Mouse (Mus musculus): ENCODE data around the gene Ttn.

Ttn gene

GRCm38 (mm10) chr2:76820472-76820871, 161.9 kb downstream of the Ttn start:
- DNase-seq (ENCODE audit: low read depth): peak; percentile 73

GRCm38 (mm10) chr2:76817796-76818195, 164.6 kb downstream of the Ttn start:
- no peak for DNase-seq (ENCODE audit: low read depth)

- peak; percentile 51 for DNase-seq (ENCODE audit: low read depth)
These were observed 168.1 kb downstream of the Ttn start for GRCm38 (mm10) chr2:76814048-76814817.

GRCm38 (mm10) chr2:76811160-76811559, 171.2 kb downstream of the Ttn start:
- no peak for DNase-seq (ENCODE audit: low read depth)

GRCm38 (mm10) chr2:76808334-76808733, 174.0 kb downstream of the Ttn start:
- no peak for DNase-seq (ENCODE audit: low read depth)

GRCm38 (mm10) chr2:76807284-76807683, 175.1 kb downstream of the Ttn start:
- no peak for DNase-seq (ENCODE audit: low read depth)

GRCm38 (mm10) chr2:76806861-76807260, 175.5 kb downstream of the Ttn start:
- no peak for DNase-seq (ENCODE audit: low read depth)

GRCm38 (mm10) chr2:76806376-76806775, 176.0 kb downstream of the Ttn start:
- DNase-seq (ENCODE audit: low read depth): no peak

- DNase-seq (ENCODE audit: low read depth): no peak
These were observed 177.0 kb downstream of the Ttn start for GRCm38 (mm10) chr2:76805191-76805892.

GRCm38 (mm10) chr2:76784171-76784570, 198.2 kb downstream of the Ttn start:
- DNase-seq (ENCODE audit: low read depth): no peak

GRCm38 (mm10) chr2:76780792-76781191, 201.6 kb downstream of the Ttn start:
- DNase-seq (ENCODE audit: low read depth): no peak

- no peak for DNase-seq (ENCODE audit: low read depth)
These were observed 212.5 kb downstream of the Ttn start for GRCm38 (mm10) chr2:76769831-76770230.

GRCm38 (mm10) chr2:76767231-76767630, 215.1 kb downstream of the Ttn start:
- DNase-seq (ENCODE audit: low read depth): no peak

- no peak for DNase-seq (ENCODE audit: low read depth)
These were observed 217.8 kb downstream of the Ttn start for GRCm38 (mm10) chr2:76764526-76764925.

- DNase-seq (ENCODE audit: low read depth): no peak
These were observed 220.2 kb downstream of the Ttn start for GRCm38 (mm10) chr2:76762154-76762553.

GRCm38 (mm10) chr2:76756461-76756860, 225.9 kb downstream of the Ttn start:
- DNase-seq (ENCODE audit: low read depth): no peak

- DNase-seq (ENCODE audit: low read depth): no peak
These were observed 230.4 kb downstream of the Ttn start for GRCm38 (mm10) chr2:76751993-76752392.

GRCm38 (mm10) chr2:76749341-76750110, 232.8 kb downstream of the Ttn start:
- no peak for DNase-seq (ENCODE audit: low read depth)

GRCm38 (mm10) chr2:76748696-76749095, 233.7 kb downstream of the Ttn start:
- DNase-seq (ENCODE audit: low read depth): no peak

GRCm38 (mm10) chr2:76719650-76720049, 262.7 kb downstream of the Ttn start:
- no peak for DNase-seq (ENCODE audit: low read depth)

- peak; percentile 21 for DNase-seq (ENCODE audit: low read depth)
These were observed 267.4 kb downstream of the Ttn start for GRCm38 (mm10) chr2:76714984-76715383.

GRCm38 (mm10) chr2:76708512-76708911, 273.8 kb downstream of the Ttn start:
- no peak for DNase-seq (ENCODE audit: low read depth)

- DNase-seq (ENCODE audit: low read depth): no peak
These were observed 276.7 kb downstream of the Ttn start for GRCm38 (mm10) chr2:76705655-76706054.
